Mouse (Mus musculus) gastrocnemius, postnatal 4 days (tissue): ENCODE results near the gene Pde1a. TPM values are rescaled to one million over a fixed set of nuclear protein-coding genes. Genes with fewer than 3 reads are reported as not detected.

Experiments
- DNase-seq, 2 experiments: peaks; one replicate each; pipeline ENCODE4 v3.0.0; 2021 to 2022; ENCODE audit warnings: low spot score in 2 of 2, mixed read lengths in 2 of 2
- total RNA-seq, 2 experiments: library from RNA; stranded (reverse); gene quantifications; 2 replicates each; pipeline ENCODE4 v1.2.3; 2021

Pde1a gene
- total RNA-seq, 2 experiments from 2014 or later = 4.7 to 7.1 TPM

DNA sequence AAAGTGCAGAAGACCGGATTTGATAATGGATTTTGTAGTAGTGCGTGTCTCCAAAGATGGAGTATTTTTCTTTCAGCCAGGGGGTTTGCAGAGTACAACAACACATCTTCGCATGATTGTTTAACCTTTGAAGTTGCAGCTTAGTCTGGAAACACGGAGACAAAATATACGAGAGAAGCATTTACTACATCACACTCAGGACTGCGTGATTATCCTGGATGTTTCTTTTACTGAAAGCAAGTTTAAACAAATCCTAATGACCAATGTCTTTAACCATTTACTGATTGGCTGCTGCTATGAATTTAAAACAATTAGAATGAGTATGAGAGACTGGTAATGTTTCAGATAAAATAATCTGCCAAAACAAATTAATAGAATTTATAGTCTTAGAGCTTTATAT is 290.2 kb downstream of the Pde1a start:
- DNase-seq = no peak

DNA sequence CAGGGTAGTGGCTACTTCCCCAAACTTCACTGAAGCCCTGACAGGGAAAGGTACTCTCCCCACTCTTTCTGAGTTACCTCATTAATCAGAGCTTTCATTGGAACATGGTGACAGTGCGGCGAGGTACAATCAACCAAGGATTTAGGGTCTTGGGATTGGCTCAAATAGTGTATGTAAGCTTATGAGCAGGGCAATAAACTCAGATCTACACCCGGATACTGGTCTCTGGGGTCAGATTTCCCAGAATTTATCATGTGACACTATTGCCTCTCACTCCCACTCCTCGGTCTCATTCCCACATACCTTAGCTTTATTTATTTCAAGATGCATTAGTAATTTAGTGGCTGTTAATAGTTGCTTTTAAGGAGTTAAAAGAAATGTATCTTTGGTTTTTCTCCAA is 303.4 kb downstream of the Pde1a start:
- no peak for DNase-seq

DNA sequence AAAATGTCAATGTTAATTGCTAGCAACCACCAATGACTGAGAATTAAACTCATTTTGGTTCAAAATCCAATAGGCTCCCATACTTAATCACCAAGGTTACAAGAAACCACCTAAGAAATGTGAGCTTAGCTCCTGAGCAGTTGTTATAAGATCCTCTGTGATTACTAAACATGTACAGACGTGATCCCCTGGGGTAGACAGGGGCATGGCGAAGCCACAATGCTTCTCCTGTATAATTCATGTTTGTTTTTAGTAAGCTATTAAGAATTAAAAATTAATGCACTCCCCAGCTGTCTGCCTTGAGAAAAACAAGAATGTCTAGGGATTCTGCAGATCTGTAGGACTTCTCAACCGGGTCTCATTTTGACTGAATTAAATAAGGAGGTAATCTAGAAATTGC is 309.7 kb downstream of the Pde1a start:
- no peak for DNase-seq

DNA sequence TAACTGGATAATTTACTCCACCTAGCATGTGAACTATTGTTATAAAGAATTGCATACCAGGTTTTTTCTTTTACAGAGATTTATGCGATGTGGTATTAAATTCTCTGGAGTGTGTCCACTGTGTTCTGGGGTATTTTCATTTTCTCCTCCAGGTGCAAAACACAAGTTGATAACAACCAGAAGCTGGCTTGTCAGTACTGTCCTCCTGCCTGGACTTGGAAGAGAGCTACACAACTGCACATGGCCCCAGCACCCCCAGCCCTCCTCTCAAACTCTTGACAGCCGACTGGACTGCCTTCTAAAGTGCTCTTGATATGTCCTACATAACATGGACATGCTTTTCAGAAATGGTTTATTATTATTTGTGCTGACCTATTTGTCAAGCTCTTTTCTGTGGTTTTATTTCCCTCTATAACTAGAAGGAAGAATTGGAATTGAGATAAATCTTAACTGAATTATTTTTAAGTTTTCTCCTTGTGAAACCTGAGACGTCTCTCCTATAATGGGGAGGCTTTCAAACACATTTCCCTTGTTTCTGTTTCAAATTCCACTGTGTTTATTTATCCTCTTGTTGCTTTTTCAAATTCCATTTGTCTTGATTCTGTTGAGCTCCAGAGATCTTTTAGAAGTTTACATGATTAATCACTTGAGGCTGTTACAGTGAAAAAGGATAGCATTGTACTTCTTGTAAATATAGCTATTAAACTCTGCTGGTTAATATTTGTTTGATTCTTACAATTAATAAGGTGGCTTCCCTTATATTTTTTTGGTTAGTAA is 313.4 kb downstream of the Pde1a start:
- DNase-seq = no peak

DNA sequence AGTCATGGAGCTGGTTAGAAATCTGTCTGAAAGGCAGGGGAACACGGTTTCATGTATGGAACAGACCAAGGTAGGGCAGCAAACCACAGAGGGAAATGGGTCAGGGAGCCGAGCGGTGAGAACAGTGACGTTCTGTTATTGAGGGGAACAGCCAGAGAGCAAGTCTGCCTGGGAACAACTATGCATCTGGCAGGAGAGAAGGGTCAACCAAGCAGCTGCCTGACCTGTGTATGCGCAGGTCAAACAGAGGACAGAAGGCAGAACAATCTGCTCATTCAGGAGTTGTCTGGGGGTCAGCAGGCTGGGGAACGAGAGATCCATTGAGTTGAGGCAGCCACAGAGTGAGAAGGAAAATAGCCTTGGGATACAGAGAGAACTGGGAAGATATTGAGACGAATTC is 330.6 kb downstream of the Pde1a start:
- DNase-seq = no peak

DNA sequence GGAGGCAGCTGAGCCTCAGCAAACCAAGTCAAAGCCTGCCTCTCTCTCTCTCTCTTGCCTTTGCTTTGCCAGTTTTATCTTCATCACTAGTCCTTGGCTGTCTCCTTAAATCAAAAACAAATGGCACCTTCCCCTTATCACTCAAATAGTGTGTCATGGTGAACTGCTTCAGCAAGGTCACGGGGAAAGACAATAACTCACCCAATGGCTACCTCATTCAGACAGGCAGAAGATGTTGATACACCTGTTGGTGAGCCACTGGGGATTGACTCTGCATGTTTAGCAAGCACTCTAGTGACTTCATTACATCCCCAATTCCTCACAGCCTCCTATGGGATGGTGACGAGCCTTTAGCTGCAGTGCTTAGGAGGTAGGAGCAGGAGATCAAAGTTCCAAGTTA is 331.8 kb downstream of the Pde1a start:
- DNase-seq = no peak

DNA sequence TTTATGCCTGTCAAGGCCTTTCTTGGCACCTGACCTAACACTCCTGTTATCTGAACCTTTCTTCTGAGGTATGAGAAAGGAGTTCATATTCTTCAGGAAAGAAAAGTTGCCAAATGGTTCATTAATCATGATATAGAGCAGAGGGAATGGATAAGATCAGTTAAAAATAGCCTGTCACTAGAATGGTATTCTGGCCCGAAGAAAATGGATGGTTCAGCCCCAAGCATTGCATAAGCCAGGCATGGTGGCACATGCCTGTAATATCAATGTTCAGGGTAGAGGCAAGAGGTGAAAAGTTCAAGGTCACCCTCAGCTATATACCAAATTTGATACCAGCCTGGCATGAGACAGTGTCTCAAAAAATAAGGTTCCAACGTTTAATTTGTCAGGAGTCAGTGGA is 336.1 kb downstream of the Pde1a start:
- DNase-seq = no peak

DNA sequence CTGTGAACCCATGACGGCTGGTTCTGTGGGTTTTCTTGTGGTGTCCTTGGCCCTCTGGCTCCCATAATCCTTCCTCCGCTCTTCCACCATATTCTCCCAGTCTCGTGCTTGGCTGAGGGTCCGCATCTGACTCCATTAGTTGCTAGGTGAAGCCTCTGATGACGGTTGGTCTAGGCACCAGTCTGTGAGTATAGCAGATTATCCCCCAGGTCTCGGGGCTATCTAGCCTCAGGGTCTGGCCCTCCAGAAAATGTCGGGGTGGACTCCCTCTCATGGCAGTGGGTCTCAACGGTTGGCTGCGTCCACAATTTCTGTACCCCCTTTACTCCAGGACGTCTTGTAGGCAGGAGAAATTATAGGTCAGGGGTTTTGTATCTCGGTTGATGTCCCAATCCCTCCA is 342.8 kb downstream of the Pde1a start:
- DNase-seq = no peak

DNA sequence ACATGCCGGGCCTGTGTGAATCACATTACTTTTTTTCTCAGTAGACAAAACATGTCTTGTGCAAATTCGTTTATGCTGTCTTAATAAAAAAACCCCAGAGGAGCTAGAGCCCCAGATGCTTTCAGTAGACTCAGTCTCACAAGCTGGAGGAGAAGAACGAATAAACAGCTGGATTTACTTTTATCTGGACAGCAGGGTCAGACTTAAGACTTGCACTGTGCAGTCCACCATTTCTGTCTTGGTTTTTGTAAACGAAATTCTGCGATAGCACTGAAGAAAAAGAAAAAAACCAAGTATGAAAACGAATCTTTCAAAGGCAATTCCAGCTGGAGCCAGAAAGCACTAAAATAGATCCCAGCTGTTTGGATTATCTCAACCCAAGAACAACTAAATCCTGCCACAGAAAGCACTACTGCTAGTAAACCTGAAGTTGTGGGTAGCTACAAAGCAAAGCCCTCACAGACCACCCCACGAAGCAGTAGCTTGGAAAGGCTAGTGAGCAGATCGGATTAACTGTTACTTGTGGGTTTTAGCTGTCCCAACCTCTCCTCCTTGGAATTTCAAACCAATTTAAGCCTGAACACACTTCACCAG is 343.6 kb downstream of the Pde1a start:
- DNase-seq = no peak

Other genes starting within 250 kb of the Pde1a start
- gene Prdx6b, start 163.0 kb upstream of the Pde1a start, total RNA-seq = not detected
- gene Dnajc10, start 186.0 kb upstream of the Pde1a start, total RNA-seq = 10 to 100 TPM; 42.1 to 44.5 TPM